In genomic region chr5:93151985-93152384, GRCm38 (mm10) we compare ENCODE assay signal across 12 mouse cellular contexts. TPM values are rescaled to one million over a fixed set of nuclear protein-coding genes. Genes with fewer than 3 reads are reported as not detected.
A peak's percentile ranks its signal among the peaks of the same experiment; 100 is the strongest.
DNase-seq lines count a peak whose midpoint lies in the region; ATAC-seq and TF ChIP-seq lines count a peak whose summit lies in the region.
"Had no signal": no experiment of that assay in that cellular context is flagged by ENCODE, and none has a peak within 500 bp of the region (broad histone marks: within the 10 kb centered on the region; RNA-seq: fewer than 3 reads in every experiment).

No protein-coding gene starts in this region.

- ATAC-seq in kidney, embryonic 15.5 days (replicated peaks; ENCODE audit: low FRiP score), result no peak
- ATAC-seq in CD4-positive, CD25-positive, alpha-beta regulatory T cell, adult 4 months, result peak; percentile 76
- peak; percentile 47; the same call in 1 of the 2 replicates for ATAC-seq in liver, postnatal 0 days
- ATAC-seq in kidney, embryonic 16.5 days (ENCODE audit: low FRiP score, low TSS enrichment), result no peak
- ATAC-seq: intestine, embryonic 15.5 days had no signal

- H3K27ac ChIP-seq in kidney, embryonic 15.5 days, result peak overlapping the region; percentile 33; the same call in 1 of the 2 replicates
- H3K27ac ChIP-seq in bone marrow macrophage, adult 2 months (ENCODE audit: insufficient read depth, low read depth, low read length), result peak overlapping the region; percentile 45
- H3K27ac ChIP-seq in liver, postnatal 0 days (ENCODE audit: low read depth), result peak overlapping the region; percentile 75
- no peak overlapping the region for H3K27ac ChIP-seq in kidney, embryonic 16.5 days (ENCODE audit: low read length)
- H3K27ac ChIP-seq: intestine, embryonic 15.5 days had no signal

- no peaks in the 10 kb centered on the region for H3K27me3 ChIP-seq in kidney, embryonic 15.5 days
- H3K27me3 ChIP-seq in liver, postnatal 0 days (ENCODE audit: insufficient read depth, low read length), result no peaks in the 10 kb centered on the region
- no peaks in the 10 kb centered on the region for H3K27me3 ChIP-seq in kidney, embryonic 16.5 days (ENCODE audit: insufficient read depth, low read length)
- H3K27me3 ChIP-seq: intestine, embryonic 15.5 days had no signal

- TF ChIP-seq CTCF in bone marrow macrophage, adult 2 months (IDR thresholded peaks at IDR 0.05; ENCODE audit: low read depth, low read length), result no peak
- no peak for TF ChIP-seq CTCF in liver, postnatal 0 days (IDR thresholded peaks at IDR 0.05; ENCODE audit: low read depth)

- H3K4me2 ChIP-seq in kidney, embryonic 15.5 days, result no peak overlapping the region
- H3K4me2 ChIP-seq in liver, postnatal 0 days (ENCODE audit: low read depth, low read length), result peak overlapping the region; percentile 44; the same call in 1 of the 2 replicates
- no peak overlapping the region for H3K4me2 ChIP-seq in kidney, embryonic 16.5 days (replicated peaks; ENCODE audit: low read depth, low read length)
- H3K4me2 ChIP-seq: intestine, embryonic 15.5 days had no signal

- no peak for DNase-seq in kidney, postnatal 25 days
- no peak for DNase-seq in liver, postnatal 0 days
- DNase-seq in cerebellum, adult 11-12 months, result no peak
- no peak for DNase-seq in cerebellum, postnatal 10 days
- DNase-seq: gastrocnemius, postnatal 25 days; left cerebral cortex, postnatal 4 days; right cerebral cortex, adult 18-20 months had no signal

- H3K9me3 ChIP-seq in kidney, embryonic 15.5 days (replicated peaks), result no peaks in the 10 kb centered on the region
- H3K9me3 ChIP-seq in liver, postnatal 0 days (ENCODE audit: low read length), result no peaks in the 10 kb centered on the region
- H3K9me3 ChIP-seq in kidney, embryonic 16.5 days (ENCODE audit: low read length), result no peaks in the 10 kb centered on the region
- H3K9me3 ChIP-seq: intestine, embryonic 15.5 days had no signal

- no peak for TF ChIP-seq POLR2A in bone marrow macrophage, adult 2 months (IDR thresholded peaks at IDR 0.05; ENCODE audit: borderline replicate concordance, low read depth, low read length)

- H3K4me3 ChIP-seq in kidney, embryonic 15.5 days (replicated peaks), result no peak overlapping the region
- peak overlapping the region; percentile 42 for H3K4me3 ChIP-seq in bone marrow macrophage, adult 2 months (ENCODE audit: insufficient read depth, low read length)
- H3K4me3 ChIP-seq in liver, postnatal 0 days (ENCODE audit: low read depth, low read length), result no peak overlapping the region
- H3K4me3 ChIP-seq in kidney, embryonic 16.5 days (ENCODE audit: low read length), result no peak overlapping the region
- H3K4me3 ChIP-seq: intestine, embryonic 15.5 days had no signal

- 44% methylated on average over 6 of the region's 6 CpGs for WGBS in kidney, embryonic 15.5 days
- 23% methylated on average over 6 of the region's 6 CpGs for WGBS in liver, postnatal 0 days (ENCODE audit: insufficient replicate concordance)
- WGBS in kidney, embryonic 16.5 days, result 37% methylated on average over 6 of the region's 6 CpGs

- peaks cover 54% of the 10 kb centered on the region for H3K36me3 ChIP-seq in kidney, embryonic 15.5 days
- peaks cover 8% of the 10 kb centered on the region; the same call in 1 of the 2 replicates for H3K36me3 ChIP-seq in liver, postnatal 0 days (replicated peaks; ENCODE audit: insufficient read depth, low read length)
- H3K36me3 ChIP-seq in kidney, embryonic 16.5 days (ENCODE audit: insufficient read depth, low read length), result peaks cover 29% of the 10 kb centered on the region

- H3K4me1 ChIP-seq in kidney, embryonic 15.5 days, result peaks cover 33% of the 10 kb centered on the region
- peaks cover 36% of the 10 kb centered on the region for H3K4me1 ChIP-seq in bone marrow macrophage, adult 2 months (ENCODE audit: control insufficient read depth, insufficient read depth, low read length)
- peaks cover 37% of the 10 kb centered on the region for H3K4me1 ChIP-seq in liver, postnatal 0 days (ENCODE audit: insufficient read depth)
- peaks cover 39% of the 10 kb centered on the region for H3K4me1 ChIP-seq in kidney, embryonic 16.5 days (ENCODE audit: insufficient read depth, low read length)

- TF ChIP-seq EP300 in liver, postnatal 0 days (IDR thresholded peaks at IDR 0.05; ENCODE audit: low read depth), result 0 out of 2 replicates have a peak, but pooled peaks have one; percentile 7

- H3K9ac ChIP-seq in kidney, embryonic 15.5 days, result no peak overlapping the region
- H3K9ac ChIP-seq in liver, postnatal 0 days (replicated peaks), result no peak overlapping the region
- H3K9ac ChIP-seq in kidney, embryonic 16.5 days (replicated peaks; ENCODE audit: low read length), result no peak overlapping the region
- H3K9ac ChIP-seq: intestine, embryonic 15.5 days had no signal

RNA-seq across cellular contexts. Expression of gene Ccni, which starts 54.3 kb away (rescaled TPM):
- 111 and 124 TPM in 2 replicates for polyA plus RNA-seq in kidney, embryonic 15.5 days (2015; fragmentation: Nextera tagmentation; extraction: Ambion mirVana)
- 10 to 100 TPM; 75.1 to 88.5 TPM for polyA plus RNA-seq in CD4-positive, CD25-positive, alpha-beta regulatory T cell, adult 4 months (2017; shearing (Covaris generic))
- polyA plus RNA-seq in bone marrow macrophage, adult 2 months (2012; ENCODE audit: insufficient read depth, insufficient read length, missing spikeins), result 227 and 234 TPM in 2 replicates
- 41.2 and 41.9 TPM in 2 replicates for polyA plus RNA-seq in liver, postnatal 0 days (2015; fragmentation: Nextera tagmentation; extraction: Ambion mirVana)
- polyA plus RNA-seq in kidney, embryonic 16.5 days (2015; fragmentation: Nextera tagmentation; extraction: Ambion mirVana), result 97.3 and 113 TPM in 2 replicates

RNA-seq across cellular contexts. Expression of gene 2010109A12Rik, which starts 54.3 kb away (rescaled TPM):
- polyA plus RNA-seq in kidney, embryonic 15.5 days (2015; fragmentation: Nextera tagmentation; extraction: Ambion mirVana), result 2.0 and 2.5 TPM in 2 replicates
- 1 to 10 TPM; 2.0 to 2.8 TPM for polyA plus RNA-seq in CD4-positive, CD25-positive, alpha-beta regulatory T cell, adult 4 months (2017; shearing (Covaris generic))
- 0.75 TPM in 1 of 2 replicates, not detected in the other for polyA plus RNA-seq in bone marrow macrophage, adult 2 months (2012; ENCODE audit: insufficient read depth, insufficient read length, missing spikeins)
- polyA plus RNA-seq in liver, postnatal 0 days (2015; fragmentation: Nextera tagmentation; extraction: Ambion mirVana), result 1.7 and 2.0 TPM in 2 replicates
- 0.95 and 2.9 TPM in 2 replicates for polyA plus RNA-seq in kidney, embryonic 16.5 days (2015; fragmentation: Nextera tagmentation; extraction: Ambion mirVana)

RNA-seq across cellular contexts. Expression of gene Sept11, which starts 58.7 kb away (rescaled TPM):
- 221 and 222 TPM in 2 replicates for polyA plus RNA-seq in kidney, embryonic 15.5 days (2015; fragmentation: Nextera tagmentation; extraction: Ambion mirVana)
- polyA plus RNA-seq in CD4-positive, CD25-positive, alpha-beta regulatory T cell, adult 4 months (2017; shearing (Covaris generic)), result 10 to 100 TPM; 31.6 to 40.2 TPM
- 23.7 and 24.8 TPM in 2 replicates for polyA plus RNA-seq in bone marrow macrophage, adult 2 months (2012; ENCODE audit: insufficient read depth, insufficient read length, missing spikeins)
- polyA plus RNA-seq in liver, postnatal 0 days (2015; fragmentation: Nextera tagmentation; extraction: Ambion mirVana), result 12.1 and 12.2 TPM in 2 replicates
- 216 and 232 TPM in 2 replicates for polyA plus RNA-seq in kidney, embryonic 16.5 days (2015; fragmentation: Nextera tagmentation; extraction: Ambion mirVana)

Comparison
In these comparisons a context has a peak if more than half of its experiments do, and no peak if none do; other contexts are left out.
1. ATAC-seq: peak in CD4-positive, CD25-positive, alpha-beta regulatory T cell, adult 4 months (single experiment) and liver, postnatal 0 days (single experiment); none in kidney, embryonic 15.5 days (single experiment) and kidney, embryonic 16.5 days (single experiment).